Mouse (Mus musculus) heart, postnatal 36 days (tissue): ENCODE measurements around the gene Rapgef4. TPM values are rescaled to one million over a fixed set of nuclear protein-coding genes. Genes with fewer than 3 reads are reported as not detected.
A peak's percentile ranks its signal among the peaks of the same experiment; 100 is the strongest.

Experiments used
- DNase-seq, 2 experiments: peaks; one replicate each; pipeline ENCODE4 v3.0.0; 2021 to 2022
- intact Hi-C: fragments of 180-260 bp; cut with DNase I; formaldehyde crosslinking; loops from one replicate; pipeline ENCODE4 v1.15.1; 2025
- total RNA-seq, 2 experiments: library from RNA; stranded (reverse); gene quantifications; 2 replicates each; pipeline ENCODE4 v1.2.3; 2021

The Rapgef4 gene
- total RNA-seq, 2 experiments from 2014 or later: 25.8 to 33.4 TPM

DNA sequence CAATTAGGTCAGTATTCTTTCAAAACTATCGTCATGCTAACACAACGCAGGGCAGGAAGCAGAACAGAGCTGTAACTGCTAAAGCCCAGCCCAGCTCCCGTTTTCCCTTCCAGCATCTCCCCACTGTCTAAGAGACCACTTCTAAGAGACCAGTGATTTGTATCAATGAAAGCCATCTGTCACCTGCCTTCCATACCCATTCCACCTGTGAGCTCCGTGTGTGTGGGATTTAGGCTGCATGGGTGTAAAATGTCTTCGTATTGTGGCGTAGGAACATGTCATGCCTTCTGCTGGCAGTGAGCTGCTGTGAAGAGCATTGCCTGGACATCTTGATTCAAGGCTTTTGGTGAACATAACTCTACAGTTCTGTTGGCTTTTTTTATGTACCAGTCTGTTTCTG, 178.2 kb downstream of the Rapgef4 start:
- no peak for DNase-seq
- intact Hi-C loops: no loop called here

DNA sequence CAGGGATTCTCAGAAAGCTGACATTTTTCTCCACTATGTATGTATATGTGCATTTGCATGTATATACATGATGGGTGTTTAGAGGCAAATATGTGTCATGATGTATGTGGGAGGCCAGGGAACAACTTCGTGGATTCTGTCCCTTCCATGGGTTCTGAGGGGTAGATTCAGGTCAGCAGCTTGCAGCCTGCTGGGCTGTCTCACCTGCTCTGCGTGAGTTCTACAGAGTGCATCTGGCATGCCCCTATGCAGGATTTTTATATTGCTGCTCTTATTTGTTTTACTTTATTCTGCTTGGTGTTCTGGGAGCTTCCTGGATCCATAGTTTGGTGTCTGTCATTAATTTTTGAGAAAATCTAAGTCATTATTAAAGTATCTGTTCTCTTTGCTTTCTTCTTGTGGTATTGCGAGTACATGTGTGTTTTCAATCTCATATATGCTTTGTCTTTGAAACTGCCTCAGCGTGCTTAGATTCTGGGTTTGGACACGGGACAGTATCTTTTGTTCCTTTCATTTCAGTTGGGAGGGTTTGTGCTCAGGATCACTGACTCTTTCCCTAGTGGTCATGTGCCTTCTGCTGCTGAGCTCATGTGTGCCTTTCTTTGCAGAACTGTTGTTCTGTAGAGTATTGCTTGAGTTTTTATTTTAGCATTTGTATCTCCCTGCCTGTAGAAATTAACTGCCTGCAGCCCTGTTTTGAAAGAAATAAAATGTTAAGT, 184.3 kb downstream of the Rapgef4 start:
- no peak for DNase-seq
- intact Hi-C loops: no loop called here

DNA sequence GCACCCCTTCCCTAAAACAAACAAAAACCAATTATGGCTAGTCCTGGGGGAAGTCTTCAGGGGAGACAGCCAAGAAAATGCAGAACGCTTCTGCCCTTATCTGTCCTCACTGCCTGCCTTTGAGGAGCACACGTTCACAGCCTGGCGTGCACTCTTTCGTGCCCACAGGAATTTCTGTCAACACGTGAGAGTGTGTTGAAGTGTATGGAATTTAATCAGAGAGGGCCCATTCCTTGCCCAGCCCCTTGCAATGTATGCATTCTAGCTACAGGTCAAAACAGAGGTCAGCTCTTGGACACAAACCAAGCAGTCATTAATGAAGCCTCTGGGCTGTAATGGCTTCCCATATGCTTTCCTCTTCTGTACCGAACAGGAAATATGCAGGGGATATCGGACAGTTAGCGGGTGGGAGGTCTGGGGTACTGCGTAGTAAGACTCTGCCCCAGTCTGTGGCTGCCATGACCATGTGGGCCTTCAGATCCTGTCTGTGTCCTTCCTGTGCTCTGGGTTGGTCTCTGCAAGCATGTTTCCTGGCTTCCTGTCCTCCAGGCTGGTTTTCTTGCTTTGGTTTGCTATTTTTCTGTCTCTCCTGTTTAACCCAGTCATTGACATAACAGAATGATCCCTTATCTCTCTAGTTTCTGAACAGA, 188.5 kb downstream of the Rapgef4 start:
- DNase-seq: no peak
- intact Hi-C loops: no loop called here

DNA sequence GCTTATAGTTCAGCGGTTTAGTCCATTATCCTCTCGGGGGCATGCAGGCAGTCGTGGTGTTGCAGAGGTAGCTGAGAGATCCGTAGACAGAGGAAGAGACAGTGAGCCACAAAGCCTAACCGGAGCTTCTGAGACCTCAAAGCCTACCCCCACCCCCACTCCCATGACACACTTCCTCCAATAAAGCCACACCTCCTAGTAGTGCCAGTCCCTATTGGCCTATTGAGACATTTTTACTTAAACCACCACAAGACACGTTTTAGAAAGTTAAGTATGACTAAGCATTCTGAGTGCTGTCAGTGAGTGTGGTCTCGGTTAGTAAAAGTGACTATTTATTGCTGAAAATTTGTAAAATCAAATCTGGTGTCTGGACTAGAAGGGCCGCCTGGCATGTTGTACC, 189.5 kb downstream of the Rapgef4 start:
- DNase-seq: no peak
- intact Hi-C loops: no loop called here

DNA sequence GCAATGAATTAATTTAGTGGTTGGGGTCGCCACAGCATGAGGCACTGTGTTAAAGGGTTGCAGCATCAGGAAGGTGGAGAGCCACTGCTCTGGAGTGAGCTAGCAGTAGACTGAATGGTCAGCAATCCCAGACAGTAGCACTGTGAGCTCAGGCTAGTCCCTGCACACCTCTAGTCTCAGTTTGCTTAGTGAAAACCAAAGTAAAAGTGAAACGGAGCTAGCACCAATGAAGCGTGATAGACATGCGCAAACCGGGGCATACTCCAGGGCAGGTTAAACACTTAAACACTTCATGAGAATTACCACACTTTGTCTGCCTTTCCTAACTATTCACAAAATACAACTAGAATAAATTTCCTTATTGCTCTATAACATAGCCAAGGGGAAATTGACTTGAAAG, 190.2 kb downstream of the Rapgef4 start:
- intact Hi-C loops: no loop called here
- DNase-seq: no peak

DNA sequence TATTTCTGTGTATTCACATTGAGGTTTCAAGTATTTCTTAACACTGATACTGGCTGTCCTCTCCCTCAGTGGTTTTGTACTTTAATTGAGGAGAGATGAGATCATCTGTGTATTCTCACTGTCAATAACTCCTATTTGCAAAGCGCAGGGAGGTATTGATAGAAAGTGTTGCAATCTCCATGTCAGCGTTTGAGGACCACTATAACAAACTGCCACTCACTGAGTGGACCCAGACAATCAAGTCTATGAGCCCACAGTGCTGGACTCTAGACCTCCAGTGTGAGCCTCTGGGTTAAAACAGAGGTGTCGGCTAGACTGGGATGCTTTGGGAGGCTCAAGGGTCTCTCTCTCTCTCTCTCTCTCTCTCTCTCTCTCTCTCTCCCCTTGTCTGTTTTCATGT, 192.0 kb downstream of the Rapgef4 start:
- DNase-seq: no peak
- intact Hi-C loops: no loop called here

DNA sequence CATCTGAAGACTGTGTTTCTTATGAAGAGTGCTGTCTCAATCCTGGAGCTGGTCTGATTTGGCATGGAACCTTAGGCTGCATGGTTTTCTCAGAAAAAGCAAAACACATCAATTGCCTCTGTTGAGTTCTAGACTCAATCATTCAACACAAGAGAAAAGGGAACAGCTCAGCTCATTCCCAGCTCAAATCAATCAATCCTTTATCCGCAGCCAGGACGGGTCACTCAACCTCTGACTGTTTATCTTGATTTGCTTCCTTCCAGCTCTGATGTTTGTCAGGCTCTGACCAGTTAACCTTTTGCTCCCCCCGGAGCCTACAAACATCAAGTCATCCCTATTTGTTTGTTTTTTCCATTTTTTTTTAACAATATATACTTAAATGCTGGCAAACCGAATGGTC, 192.8 kb downstream of the Rapgef4 start:
- DNase-seq: no peak
- intact Hi-C loops: no loop called here

DNA sequence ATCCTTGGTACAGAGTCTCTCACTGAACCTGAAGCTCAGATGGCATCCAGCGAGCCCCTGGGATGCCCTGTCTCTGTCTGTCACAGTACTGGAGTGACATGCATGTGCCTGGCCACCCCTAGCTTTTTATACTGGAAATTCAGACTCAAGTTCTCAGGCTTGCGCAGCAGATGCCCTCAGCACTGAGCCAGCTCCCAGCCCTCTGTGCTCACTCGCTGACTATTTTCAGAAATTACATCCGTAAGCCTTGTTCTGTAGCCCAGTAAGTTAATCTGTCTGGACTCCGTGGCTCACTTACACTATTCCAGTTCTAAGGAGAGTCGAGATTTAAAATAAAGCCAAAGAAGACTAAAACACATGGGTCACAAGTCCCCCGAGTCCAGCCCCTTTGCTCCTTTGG, 194.5 kb downstream of the Rapgef4 start:
- DNase-seq: no peak
- intact Hi-C loops: no loop called here

DNA sequence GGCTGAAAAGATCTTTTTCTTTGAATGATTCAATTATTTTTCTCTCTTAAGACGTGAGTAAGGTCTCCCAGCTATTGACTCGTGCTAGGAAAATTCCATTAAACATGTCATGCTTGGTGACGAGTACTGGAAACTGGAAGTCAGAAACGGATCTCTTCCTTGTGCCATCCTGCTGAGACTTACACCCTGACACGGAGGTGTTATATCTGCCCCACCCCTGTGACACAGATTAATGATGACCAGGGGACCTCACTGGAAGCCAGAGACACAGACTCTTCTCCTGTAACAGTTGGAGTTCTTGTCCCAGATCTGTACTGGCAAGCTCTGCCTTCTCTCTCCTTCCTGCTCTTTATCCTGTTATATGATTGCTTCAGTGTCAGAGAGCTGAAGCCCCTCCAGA, 194.9 kb downstream of the Rapgef4 start:
- DNase-seq: no peak
- intact Hi-C loops: no loop called here

DNA sequence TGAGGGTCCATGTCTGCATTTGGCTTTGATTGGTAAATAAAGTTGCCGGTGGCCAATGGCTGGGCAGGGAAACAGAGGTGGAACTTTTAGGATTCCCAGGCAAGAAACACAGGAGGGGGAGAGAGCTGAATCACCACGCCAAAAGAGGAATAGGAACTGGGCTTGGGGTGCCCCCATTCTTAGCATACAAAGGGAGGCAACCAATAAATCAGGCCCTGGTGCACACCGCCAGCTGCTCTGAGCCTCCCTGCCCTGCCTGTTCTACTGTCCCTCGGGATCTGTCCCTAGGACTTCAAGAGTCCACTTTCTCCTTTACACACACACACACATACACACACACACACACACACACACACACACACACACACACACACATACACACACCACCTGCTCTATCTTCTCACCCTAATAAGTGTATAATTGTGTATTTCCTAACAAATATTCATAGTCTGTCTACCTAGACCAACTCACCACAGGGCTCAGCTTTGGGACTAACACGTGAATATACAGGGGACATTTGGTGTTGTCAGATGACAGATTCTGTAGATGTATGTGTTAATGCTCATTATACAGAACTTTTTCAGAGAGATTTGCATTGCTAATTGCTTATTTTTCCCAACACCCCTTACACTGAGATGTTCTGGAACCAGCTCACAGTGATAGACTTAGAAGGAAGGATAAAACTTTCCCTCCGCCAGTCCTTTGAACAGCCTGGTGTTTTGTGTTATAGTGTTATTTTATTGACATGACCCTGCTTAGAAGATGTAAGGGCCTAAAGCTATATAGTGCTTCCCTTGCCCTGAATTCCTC, 196.4 kb downstream of the Rapgef4 start:
- DNase-seq: no peak
- intact Hi-C loops: no loop called here

DNA sequence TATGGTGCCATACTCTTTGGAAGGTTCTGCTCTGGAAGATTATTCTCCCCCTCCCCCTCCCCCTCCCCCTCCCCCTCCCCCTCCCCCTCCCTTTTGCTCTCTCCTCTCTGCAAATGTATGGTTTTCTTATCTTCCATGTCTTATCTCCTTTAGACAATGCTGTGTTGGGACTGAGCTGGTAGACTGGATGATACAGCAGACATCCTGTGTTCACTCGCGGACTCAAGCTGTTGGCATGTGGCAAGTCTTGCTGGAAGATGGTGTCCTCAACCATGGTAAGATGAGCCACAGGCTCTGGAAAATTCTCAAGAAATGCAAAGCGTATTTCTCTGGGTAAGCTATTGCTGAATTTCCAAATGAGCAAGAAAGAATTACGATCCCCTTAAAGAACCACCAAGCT, 197.0 kb downstream of the Rapgef4 start:
- no peak for DNase-seq
- intact Hi-C loops: no loop called here

DNA sequence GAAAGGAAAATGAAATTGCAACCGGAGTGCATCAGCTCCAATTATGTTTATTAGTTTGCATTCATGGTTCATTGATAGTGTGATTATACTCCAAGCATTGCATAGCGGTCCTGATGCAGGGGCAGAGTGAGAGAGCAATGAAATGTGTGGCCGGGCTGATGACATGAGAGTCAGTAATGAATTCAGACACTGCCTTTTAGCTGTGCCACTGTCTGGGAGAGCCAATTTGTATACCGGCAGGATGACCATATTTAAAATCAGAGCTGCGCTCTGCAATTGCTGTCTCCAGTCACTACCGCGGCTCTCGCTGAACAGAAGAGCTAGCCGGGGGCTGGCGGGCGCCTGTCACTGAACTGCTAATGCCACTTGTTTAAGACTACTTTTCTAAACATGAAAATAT, 197.5 kb downstream of the Rapgef4 start:
- intact Hi-C loops: no loop called here
- DNase-seq: no peak

DNA sequence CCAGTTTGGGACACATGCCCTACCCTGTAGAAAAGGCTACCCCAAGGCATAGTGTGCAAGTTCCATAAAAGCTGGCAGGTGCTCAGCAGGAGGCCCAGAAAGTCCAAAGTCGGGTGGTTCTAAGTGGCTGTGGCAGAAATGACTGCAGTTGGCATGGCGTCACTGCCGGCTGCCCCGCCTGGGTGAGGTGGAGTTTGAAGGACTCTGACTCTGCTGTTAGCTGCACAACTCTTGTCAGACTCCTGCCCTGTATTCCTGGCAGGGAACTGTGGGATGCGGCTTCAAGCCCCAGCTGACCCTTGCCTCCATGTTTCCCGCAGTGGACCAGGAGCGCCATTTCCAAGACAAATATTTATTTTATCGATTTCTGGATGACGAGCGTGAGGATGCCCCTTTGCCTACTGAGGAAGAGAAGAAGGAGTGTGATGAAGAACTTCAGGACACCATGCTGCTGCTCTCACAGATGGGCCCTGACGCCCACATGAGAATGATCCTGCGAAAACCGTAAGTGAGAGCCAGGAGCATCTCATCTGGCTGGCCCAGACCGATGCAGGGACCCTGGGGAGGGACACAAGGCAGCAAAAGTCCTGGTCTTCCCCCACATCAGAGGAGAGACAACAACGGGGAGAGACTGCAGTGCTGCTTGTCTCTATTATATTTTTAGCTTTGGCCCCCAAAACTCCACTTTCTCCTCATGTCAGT, 198.7 kb downstream of the Rapgef4 start:
- intact Hi-C loops: no loop called here
- no peak for DNase-seq

DNA sequence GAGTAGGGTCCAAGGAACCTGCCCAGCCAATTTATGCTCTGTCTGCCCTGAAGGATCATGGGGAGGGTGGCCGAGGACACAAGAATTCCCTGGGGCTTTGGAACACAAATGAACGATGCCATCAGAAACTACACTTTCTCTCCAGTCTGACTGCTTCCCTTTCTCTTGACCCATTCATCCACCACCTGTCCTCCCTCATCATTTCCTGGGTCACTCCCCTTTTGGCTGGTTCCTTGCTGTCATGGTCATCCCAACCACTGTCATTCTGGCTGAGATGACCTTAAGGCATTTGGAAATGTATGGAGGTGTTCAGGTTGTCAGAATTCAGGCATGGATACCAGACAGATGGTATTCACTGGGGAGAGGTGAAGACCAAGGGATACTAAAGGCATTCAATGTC, 200.4 kb downstream of the Rapgef4 start:
- intact Hi-C loops: no loop called here
- no peak for DNase-seq

DNA sequence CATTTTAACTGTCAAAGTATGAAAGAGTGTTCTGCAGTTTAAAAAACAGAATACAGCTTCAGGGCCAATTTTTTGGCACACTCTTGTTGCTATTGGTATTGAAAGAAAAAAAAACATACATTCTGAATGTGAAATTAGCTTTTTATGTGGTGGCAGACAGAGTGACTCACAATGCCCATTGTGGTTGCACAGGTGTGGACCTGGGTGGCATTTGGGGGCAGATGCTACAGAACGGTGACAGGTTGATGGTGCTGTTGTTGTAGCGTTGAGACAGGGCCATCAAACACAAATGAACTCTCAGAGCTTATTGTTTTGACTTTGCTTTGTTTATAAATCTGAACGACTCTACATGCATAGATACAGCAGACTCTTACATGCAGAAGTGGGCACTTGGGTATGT, 202.7 kb downstream of the Rapgef4 start:
- DNase-seq: no peak
- intact Hi-C loops: no loop called here

DNA sequence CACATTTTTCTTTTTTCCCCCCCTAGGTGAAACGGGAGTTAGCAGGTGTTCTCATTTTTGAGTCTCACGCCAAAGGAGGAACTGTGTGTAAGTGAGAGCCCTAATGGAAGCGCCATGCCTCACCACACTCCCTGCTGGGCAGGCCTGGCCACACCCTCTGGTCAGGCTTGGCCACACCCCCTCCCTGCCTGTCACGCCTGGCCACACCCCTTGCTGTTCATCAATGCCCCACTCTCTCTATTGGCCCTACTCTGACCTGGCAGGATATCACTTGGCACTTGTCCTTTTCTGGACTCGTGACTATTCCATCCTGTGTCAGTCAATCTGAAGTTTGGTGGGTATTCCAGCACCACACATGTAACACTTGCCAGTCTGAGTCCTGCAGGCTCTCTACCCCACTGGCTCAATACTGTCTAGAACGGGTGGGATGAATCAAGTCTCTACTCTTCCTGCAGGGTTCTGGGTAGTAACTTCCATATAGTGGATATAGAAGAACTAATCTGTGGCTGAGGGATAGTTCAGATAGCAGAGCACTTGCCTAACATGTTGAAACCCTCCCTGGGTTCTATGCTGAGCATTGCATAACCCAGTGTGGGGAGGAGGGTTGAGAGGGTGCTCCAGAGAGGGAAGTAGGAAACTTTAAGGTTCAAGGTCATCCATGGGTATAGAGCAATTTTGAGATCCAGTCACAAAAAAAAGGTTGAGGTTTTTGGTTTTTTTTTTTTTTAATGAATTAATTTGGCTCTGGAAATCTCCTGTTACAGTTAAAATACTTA, 215.3 kb downstream of the Rapgef4 start:
- intact Hi-C loops: no loop called here
- DNase-seq: no peak

DNA sequence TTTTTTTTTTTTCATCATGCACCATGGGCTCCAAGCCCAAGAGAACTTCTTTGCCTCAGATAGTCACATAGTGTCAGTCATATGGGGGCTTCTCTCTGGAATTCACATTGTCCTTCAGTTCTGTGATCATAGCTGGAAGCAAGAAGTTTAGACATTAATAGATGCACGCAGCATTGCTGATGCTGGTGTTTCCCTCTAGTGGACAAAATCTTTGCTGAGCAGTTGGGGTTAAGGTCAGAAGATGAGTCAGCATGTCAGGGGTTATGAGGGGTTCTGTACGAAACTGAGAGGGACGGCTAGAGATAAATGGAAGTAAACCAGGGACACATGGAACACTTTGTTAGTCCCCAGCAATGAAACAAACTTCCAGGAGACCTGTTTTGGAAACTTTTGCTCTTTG, 216.0 kb downstream of the Rapgef4 start:
- intact Hi-C loops: no loop called here
- no peak for DNase-seq

DNA sequence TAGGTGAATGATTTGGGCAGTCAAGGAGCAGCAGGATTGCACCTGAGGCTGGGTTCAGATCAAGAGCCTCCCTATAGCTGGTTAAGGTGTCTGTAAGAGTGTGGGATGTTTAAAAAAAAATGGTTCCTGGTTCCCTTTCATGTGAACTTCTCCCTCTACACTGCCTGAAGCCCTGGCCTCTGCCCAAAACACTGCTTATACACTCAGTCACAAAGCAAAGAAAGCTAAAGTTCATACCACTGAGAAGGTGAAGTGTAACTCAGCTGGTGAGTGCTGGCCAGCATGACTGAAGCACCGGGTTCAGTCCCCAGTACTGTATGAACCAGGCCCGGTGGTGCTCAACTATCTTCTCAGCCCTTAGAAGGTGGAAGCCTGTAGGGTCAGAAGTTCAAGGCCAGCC, 218.4 kb downstream of the Rapgef4 start:
- no peak for DNase-seq
- intact Hi-C loops: no loop called here

DNA sequence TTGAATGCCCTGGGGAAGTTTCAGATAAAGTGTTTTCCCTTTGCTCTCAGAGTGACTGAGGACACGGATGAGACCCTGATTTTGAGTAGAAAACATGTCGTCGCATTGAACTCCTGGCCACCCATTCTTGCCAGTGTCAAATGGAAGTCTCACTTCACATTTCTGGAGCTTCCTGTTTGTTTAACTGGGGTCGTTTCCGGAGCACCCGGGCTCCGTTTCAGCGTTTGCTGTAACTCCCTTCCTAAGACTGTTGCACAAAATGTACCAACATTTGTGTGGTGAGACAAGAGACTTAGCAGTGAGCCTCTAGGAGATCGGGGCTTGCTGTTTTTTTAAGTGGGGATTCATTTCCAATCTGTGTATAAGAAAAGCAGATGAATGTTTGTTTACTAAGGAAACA, 220.5 kb downstream of the Rapgef4 start:
- intact Hi-C loops: loop anchor here (5.0 kb wide), 2 partner anchors 104 to 164 kb away; no protein-coding TSS in a partner anchor
- DNase-seq: no peak

DNA sequence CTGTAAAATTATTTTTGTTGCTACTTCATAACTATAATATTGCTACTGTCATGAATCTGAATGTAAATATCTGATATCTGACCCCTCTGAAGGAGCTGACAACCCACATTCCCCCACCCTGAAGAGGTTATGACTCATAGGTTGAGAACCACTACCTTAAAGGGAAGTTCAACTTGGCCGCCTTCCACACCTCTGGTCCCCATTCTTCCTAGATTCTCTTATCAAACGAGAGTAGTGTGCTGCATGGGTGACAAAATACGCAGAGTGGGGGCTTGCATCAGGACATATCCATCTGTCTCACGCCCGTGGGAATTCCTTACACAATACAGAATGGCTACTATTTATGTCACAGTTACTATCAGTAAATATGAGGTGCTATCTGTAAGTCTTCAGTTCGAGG, 221.2 kb downstream of the Rapgef4 start:
- peak; percentile 11 to 18 for DNase-seq
- intact Hi-C loops: loop anchor here (5.0 kb wide), 2 partner anchors 105 to 165 kb away; no protein-coding TSS in a partner anchor
